Mouse (Mus musculus): ENCODE results near the gene Sept10. TPM values are rescaled to one million over a fixed set of nuclear protein-coding genes. Genes with fewer than 3 reads are reported as not detected.
"Not testable (repeated sequence)": the region's sequence is repeated elsewhere in the genome, so short reads cannot be mapped to it uniquely, and the experiment has no call there.

Sept10 gene
- polyA plus RNA-seq, 1 experiment, result 31.4 TPM

GRCm38 (mm10) chr10:59127637-59128036, 94.0 kb downstream of the Sept10 start:
- no peak for DNase-seq (ENCODE audit: low spot score)

- no peak for DNase-seq (ENCODE audit: low spot score)
Observed at GRCm38 (mm10) chr10:59125497-59125896, 96.2 kb downstream of the Sept10 start.

- no peak for DNase-seq (ENCODE audit: low spot score)
Observed at GRCm38 (mm10) chr10:59119811-59120210, 101.8 kb downstream of the Sept10 start.

GRCm38 (mm10) chr10:59119001-59119400, 102.6 kb downstream of the Sept10 start:
- no peak for DNase-seq (ENCODE audit: low spot score)

GRCm38 (mm10) chr10:59117555-59117954, 104.1 kb downstream of the Sept10 start:
- no peak for DNase-seq (ENCODE audit: low spot score)

- no peak for DNase-seq (ENCODE audit: low spot score)
Observed at GRCm38 (mm10) chr10:59116331-59116730, 105.3 kb downstream of the Sept10 start.

GRCm38 (mm10) chr10:59115691-59116090, 106.0 kb downstream of the Sept10 start:
- no peak for DNase-seq (ENCODE audit: low spot score)

- DNase-seq (ENCODE audit: low spot score), result no peak
Observed at GRCm38 (mm10) chr10:59114535-59115291, 106.9 kb downstream of the Sept10 start.

GRCm38 (mm10) chr10:59113386-59113785, 108.3 kb downstream of the Sept10 start:
- DNase-seq (ENCODE audit: low spot score), result no peak

- no peak for DNase-seq (ENCODE audit: low spot score)
Observed at GRCm38 (mm10) chr10:59112755-59113154, 108.9 kb downstream of the Sept10 start.

- DNase-seq (ENCODE audit: low spot score), result no peak
Observed at GRCm38 (mm10) chr10:59110386-59110785, 111.3 kb downstream of the Sept10 start.

- DNase-seq (ENCODE audit: low spot score), result peak; percentile 38
Observed at GRCm38 (mm10) chr10:59109015-59109414, 112.6 kb downstream of the Sept10 start.

- no peak for DNase-seq (ENCODE audit: low spot score)
Observed at GRCm38 (mm10) chr10:59106644-59107043, 115.0 kb downstream of the Sept10 start.

GRCm38 (mm10) chr10:59105885-59106284, 115.8 kb downstream of the Sept10 start:
- DNase-seq (ENCODE audit: low spot score), result no peak

- no peak for DNase-seq (ENCODE audit: low spot score)
Observed at GRCm38 (mm10) chr10:59104683-59105082, 117.0 kb downstream of the Sept10 start.

GRCm38 (mm10) chr10:59103076-59103475, 118.6 kb downstream of the Sept10 start:
- not testable (repeated sequence) for DNase-seq (ENCODE audit: low spot score)

GRCm38 (mm10) chr10:59091988-59092387, 129.7 kb downstream of the Sept10 start:
- no peak for DNase-seq (ENCODE audit: low spot score)

Other genes with a start within 250 kb of the Sept10 start
- gene Sowahc, start 106 bp upstream of the Sept10 start, polyA plus RNA-seq (2012; rRNA removed), result 31.7 and 34.0 TPM in 2 replicates
- 36.0 TPM in 2 replicates for gene P4ha1, start 101.4 kb upstream of the Sept10 start, polyA plus RNA-seq (2012; rRNA removed)
- 11.5 and 11.7 TPM in 2 replicates for gene Gm10273, start 173.8 kb upstream of the Sept10 start, polyA plus RNA-seq (2012; rRNA removed)
- 0.06 and 0.11 TPM in 2 replicates for gene Pla2g12b, start 181.8 kb upstream of the Sept10 start, polyA plus RNA-seq (2012; rRNA removed)
- gene Oit3, start 219.9 kb upstream of the Sept10 start, polyA plus RNA-seq (2012; rRNA removed), result 0.19 and 0.40 TPM in 2 replicates